Mouse (Mus musculus): ENCODE data around the gene Npy. TPM values are rescaled to one million over a fixed set of nuclear protein-coding genes. Genes with fewer than 3 reads are reported as not detected.

Npy gene
- polyA plus RNA-seq, 1 experiment from 2014 or later, result 540 TPM

DNA sequence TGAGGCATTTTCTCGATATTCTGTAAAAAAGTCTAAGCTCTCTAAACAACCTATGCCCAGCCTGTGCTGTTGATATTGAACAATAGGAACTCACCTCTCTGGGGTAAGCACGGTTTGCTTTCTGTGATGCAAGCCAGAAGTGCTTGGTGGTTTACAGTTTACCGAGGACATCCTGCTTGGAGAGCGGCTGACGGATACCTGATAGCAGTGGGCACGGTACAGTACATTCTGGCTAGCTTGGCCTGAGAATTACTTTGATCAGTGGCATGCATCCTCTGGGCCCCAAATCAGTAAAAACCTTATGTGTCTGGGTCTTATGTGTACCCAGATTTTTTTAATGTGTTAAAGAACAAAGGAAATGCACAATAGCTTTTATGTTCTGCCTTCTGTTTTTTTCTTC is 45.1 kb downstream of the Npy start:
- H3K27ac ChIP-seq (ENCODE audit: low read depth, low read length), result no peak overlapping the region
- no peak overlapping the region for H3K4me2 ChIP-seq (ENCODE audit: low read depth, low read length)
- no peak for ATAC-seq (ENCODE audit: low read depth)
- H3K4me3 ChIP-seq (ENCODE audit: low read depth, low read length), result no peak overlapping the region
- H3K36me3 ChIP-seq (ENCODE audit: control insufficient read depth, insufficient read depth, low read length), result no peaks in the 10 kb centered on the region
- 89% methylated on average over 6 of the region's 6 CpGs for whole genome bisulfite sequencing
- H3K4me1 ChIP-seq (ENCODE audit: control insufficient read depth, insufficient read depth, low read length), result no peaks in the 10 kb centered on the region
- H3K27me3 ChIP-seq (ENCODE audit: control insufficient read depth, insufficient read depth, low read length), result no peaks in the 10 kb centered on the region
- H3K9ac ChIP-seq (replicated peaks; ENCODE audit: low read depth, low read length), result no peak overlapping the region
- no peaks in the 10 kb centered on the region for H3K9me3 ChIP-seq (ENCODE audit: control insufficient read depth, low read length)

DNA sequence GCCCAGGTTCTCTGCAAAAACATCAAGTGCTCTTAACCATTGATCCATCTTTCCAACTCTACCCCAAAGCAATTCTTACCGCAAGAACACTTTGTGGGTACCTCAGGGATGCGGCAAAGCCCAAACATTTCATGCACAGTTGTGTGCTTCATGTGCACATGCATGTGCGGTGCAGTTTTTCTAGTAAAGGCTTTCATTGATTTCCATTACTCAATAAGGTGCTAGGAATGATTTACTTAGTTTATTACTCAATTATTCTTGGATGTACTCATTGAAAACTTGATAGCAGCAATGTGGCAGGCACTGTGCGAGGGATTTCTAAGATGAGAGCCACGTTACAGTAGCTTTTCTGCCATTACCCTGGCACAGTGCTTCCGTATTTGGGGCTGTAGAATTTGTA is 48.6 kb downstream of the Npy start:
- H3K4me1 ChIP-seq (ENCODE audit: control insufficient read depth, insufficient read depth, low read length), result no peaks in the 10 kb centered on the region
- H3K27me3 ChIP-seq (ENCODE audit: control insufficient read depth, insufficient read depth, low read length), result no peaks in the 10 kb centered on the region
- no peak overlapping the region for H3K9ac ChIP-seq (replicated peaks; ENCODE audit: low read depth, low read length)
- H3K9me3 ChIP-seq (ENCODE audit: control insufficient read depth, low read length), result no peaks in the 10 kb centered on the region
- no peak overlapping the region for H3K4me3 ChIP-seq (ENCODE audit: low read depth, low read length)
- no peaks in the 10 kb centered on the region for H3K36me3 ChIP-seq (ENCODE audit: control insufficient read depth, insufficient read depth, low read length)
- H3K27ac ChIP-seq (ENCODE audit: low read depth, low read length), result no peak overlapping the region
- ATAC-seq (ENCODE audit: low read depth), result no peak
- 82% methylated on average over 6 of the region's 6 CpGs for WGBS
- no peak overlapping the region for H3K4me2 ChIP-seq (ENCODE audit: low read depth, low read length)

DNA sequence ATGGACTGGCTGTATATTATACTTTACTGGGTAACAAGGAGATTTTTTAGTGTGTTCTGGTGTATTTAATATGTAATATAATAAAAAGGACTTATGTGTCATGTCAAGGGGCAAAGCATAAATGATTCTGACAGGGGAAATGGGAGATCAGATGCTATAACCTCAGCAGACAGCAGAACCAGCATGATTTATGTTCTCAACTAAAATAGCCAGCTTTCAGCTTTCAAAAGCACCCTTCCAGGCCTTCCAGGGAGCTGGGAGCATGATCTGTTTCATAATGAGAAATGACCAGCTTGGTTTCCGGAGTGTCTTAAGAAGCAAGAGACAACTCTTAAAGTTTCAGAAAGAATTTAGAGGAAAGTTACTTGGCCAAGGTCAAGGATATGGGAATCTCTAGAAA is 51.0 kb downstream of the Npy start:
- H3K4me1 ChIP-seq (ENCODE audit: control insufficient read depth, insufficient read depth, low read length), result no peaks in the 10 kb centered on the region
- H3K27me3 ChIP-seq (ENCODE audit: control insufficient read depth, insufficient read depth, low read length), result no peaks in the 10 kb centered on the region
- 45% methylated on average over 1 of the region's 1 CpGs for WGBS
- no peak overlapping the region for H3K4me2 ChIP-seq (ENCODE audit: low read depth, low read length)
- no peak overlapping the region for H3K27ac ChIP-seq (ENCODE audit: low read depth, low read length)
- H3K36me3 ChIP-seq (ENCODE audit: control insufficient read depth, insufficient read depth, low read length), result no peaks in the 10 kb centered on the region
- H3K9me3 ChIP-seq (ENCODE audit: control insufficient read depth, low read length), result no peaks in the 10 kb centered on the region
- no peak for ATAC-seq (ENCODE audit: low read depth)
- no peak overlapping the region for H3K9ac ChIP-seq (replicated peaks; ENCODE audit: low read depth, low read length)
- no peak overlapping the region for H3K4me3 ChIP-seq (ENCODE audit: low read depth, low read length)

DNA sequence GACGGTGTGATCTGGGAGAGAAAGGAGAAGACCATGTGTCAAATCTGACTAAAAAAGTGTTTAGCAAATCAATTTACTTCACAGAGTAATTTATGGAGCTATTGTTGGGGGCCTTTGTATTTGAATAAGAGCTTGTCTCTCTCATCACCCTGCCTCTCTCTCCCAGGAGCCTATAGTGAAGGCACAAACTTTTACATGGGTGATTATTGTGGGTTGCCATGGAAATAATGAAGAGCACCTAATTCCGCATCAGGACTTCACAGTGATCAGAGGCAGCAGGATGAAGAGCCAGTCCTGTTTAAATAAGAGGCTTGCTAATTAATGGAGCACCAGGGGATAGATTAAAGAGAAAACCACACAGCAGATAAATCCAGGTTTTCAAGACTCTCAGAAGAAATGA is 52.6 kb downstream of the Npy start:
- Histone ChIP-seq H3K9ac (replicated peaks; ENCODE audit: low read depth, low read length) (no peak overlapping the region), H3K4me3 (ENCODE audit: low read depth, low read length) (no peak overlapping the region), H3K27ac (ENCODE audit: low read depth, low read length) (no peak overlapping the region), H3K36me3 (ENCODE audit: control insufficient read depth, insufficient read depth, low read length) (no peaks in the 10 kb centered on the region), H3K9me3 (ENCODE audit: control insufficient read depth, low read length) (no peaks in the 10 kb centered on the region), H3K4me1 (ENCODE audit: control insufficient read depth, insufficient read depth, low read length) (no peaks in the 10 kb centered on the region), H3K4me2 (ENCODE audit: low read depth, low read length) (no peak overlapping the region), H3K27me3 (ENCODE audit: control insufficient read depth, insufficient read depth, low read length) (no peaks in the 10 kb centered on the region)
- ATAC-seq (ENCODE audit: low read depth), result no peak
- 15% methylated on average over 2 of the region's 2 CpGs for WGBS

DNA sequence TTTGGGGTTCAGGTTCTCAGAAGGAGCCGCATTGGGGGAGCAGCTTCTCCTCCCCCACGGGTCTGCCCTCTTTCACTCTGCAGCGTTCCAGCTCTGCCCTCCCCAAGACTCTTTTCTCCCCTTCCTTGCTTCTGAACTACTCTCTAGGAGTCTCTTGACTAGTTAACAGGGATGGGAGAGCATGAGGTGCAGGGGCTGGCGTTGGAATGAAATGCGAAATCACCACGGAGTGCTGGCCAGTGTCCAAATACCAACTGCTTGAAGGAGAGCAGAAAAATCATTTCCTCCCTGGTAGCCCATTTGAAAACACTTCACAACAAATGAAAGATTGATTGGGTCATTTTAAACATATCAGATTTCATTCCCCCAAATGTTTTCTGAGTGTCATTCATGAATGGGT is 53.3 kb downstream of the Npy start:
- Histone ChIP-seq H3K9ac (replicated peaks; ENCODE audit: low read depth, low read length) (no peak overlapping the region), H3K36me3 (ENCODE audit: control insufficient read depth, insufficient read depth, low read length) (no peaks in the 10 kb centered on the region), H3K27me3 (ENCODE audit: control insufficient read depth, insufficient read depth, low read length) (no peaks in the 10 kb centered on the region), H3K4me1 (ENCODE audit: control insufficient read depth, insufficient read depth, low read length) (no peaks in the 10 kb centered on the region), H3K27ac (ENCODE audit: low read depth, low read length) (no peak overlapping the region), H3K9me3 (ENCODE audit: control insufficient read depth, low read length) (no peaks in the 10 kb centered on the region), H3K4me3 (ENCODE audit: low read depth, low read length) (no peak overlapping the region), H3K4me2 (ENCODE audit: low read depth, low read length) (no peak overlapping the region)
- ATAC-seq (ENCODE audit: low read depth), result no peak
- 65% methylated on average over 6 of the region's 6 CpGs for WGBS
